Mouse (Mus musculus): Measurements from ENCODE around the gene Tle3. TPM values are rescaled to one million over a fixed set of nuclear protein-coding genes. Genes with fewer than 3 reads are reported as not detected.

The Tle3 gene
- total RNA-seq, 2 experiments from 2014 or later = 69.2 to 71.5 TPM

DNA sequence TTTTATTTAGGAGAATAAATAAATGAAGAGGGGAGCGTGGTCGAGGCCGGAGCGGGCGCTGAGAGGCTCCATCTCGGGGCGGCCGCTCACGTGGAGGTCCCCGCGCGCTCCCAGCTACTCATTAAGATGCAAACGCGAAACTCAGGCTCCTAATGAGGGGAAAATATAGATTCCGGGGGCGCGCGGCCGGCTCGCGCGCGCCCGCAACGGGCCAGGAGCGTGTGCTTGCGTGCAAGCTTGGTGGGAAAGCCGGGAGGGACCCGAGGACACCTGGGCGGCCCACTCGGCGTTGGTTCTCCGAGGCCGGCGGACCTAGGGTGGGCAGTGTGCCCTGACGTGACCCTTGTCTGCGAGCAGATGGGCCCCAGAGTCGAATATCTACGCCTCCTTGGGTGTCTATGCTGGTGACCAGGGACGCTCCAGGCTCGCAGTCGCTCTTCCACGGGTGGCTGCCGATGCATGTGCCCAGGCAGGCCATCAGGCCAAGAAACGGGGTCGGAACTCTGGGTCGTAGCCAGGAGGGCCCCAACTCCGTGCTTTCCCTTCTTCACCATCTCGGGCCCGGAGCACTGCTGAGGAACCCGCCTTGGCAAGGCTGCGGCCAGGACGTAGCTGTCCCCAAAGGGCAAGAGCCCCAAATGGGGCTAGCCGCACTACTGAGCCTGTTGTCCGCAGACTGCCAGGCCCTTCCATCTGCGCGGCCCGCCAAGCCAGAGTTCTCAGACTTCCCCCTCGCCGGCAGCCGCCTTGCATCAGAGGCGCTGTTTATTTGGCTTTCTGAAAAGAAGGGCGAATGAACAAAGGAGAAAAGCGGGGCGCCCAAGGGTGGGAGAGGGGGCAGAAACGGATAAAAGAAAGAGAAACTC, 1.0 kb upstream of the Tle3 start:
- intact Hi-C loops (cut with DNase I) = loop anchor here (1.0 to 5.0 kb wide), 8 partner anchors 92 to 324 kb away; no protein-coding TSS in a partner anchor
- no peak for TF ChIP-seq CTCF (IDR thresholded peaks at IDR 0.05)
- peak; percentile 57 to 72 for DNase-seq (ENCODE audit: extremely low spot score in 1 of 2, low spot score in 2 of 2)
- Histone ChIP-seq H3K27ac (peak overlapping the region; percentile 96), H3K4me3 (peak overlapping the region; percentile 52)

DNA sequence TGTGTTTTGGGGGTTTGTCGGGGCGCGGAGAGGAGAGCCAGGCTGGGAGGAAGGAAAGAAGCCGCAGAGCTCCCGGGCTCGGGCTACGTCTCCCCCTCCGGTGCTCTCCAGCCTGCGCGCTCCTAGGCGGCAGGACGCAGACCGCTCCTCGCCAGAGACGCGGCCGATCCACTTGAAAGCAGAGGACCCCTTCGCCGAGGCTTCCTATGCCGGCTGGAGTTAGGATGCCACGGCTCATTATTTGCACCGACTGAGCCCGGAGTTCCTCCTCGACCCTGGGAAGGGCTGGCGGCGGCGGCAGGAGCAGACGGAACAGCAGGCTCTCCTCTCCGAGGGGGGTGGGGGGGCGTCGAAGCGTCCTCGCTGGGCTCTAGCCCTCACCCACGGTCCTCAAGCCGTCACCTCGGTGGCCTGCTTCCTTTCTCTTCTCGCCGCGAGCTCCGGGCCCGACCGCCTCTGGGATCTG, 377 bp downstream of the Tle3 start:
- peak overlapping the region; percentile 96 for H3K27ac ChIP-seq
- TF ChIP-seq CTCF (IDR thresholded peaks at IDR 0.05) = no peak
- intact Hi-C loops (cut with DNase I) = loop anchor here (1.0 to 5.0 kb wide), 8 partner anchors 185 to 526 kb away; no protein-coding TSS in a partner anchor
- no peak for DNase-seq (ENCODE audit: extremely low spot score in 1 of 2, low spot score in 2 of 2)
- peak overlapping the region; percentile 91 for H3K4me3 ChIP-seq

DNA sequence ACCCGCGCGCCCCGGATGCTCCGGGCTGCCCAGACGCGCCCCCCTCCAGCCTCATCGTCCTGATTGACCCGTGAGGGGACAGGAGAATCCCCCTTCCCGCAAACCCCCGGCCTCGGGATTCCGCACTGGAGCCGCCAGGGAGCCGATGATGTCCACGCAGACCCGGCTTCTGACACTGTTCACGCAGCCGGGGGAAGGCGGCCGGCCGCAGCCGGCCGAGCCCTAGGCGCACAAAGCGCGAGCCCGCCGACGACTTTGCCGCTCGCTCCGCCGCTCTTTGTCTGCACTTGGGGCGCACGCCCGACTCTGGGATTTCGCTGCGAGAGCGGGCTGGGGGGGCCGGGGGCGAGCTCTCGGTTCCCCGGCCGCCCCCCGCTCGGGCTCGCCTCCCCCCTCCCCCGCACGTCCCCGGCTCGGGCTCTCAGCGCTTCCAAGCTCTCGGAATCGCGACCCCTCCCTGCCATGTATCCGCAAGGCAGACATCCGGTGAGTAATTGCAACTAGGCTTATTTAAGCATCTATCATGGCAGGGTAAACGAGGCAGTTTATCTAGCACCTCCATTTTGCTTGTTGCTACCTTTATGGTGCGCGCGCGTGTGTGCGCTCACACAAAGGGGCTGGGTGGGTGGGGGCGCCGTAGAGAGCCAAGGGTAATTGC, 939 bp downstream of the Tle3 start:
- peak; percentile 3 for TF ChIP-seq CTCF (IDR thresholded peaks at IDR 0.05)
- intact Hi-C loops (cut with DNase I) = loop anchor here (1.0 to 5.0 kb wide), 9 partner anchors 32 to 526 kb away; no protein-coding TSS in a partner anchor
- H3K27ac ChIP-seq = peak overlapping the region; percentile 96
- peak overlapping the region; percentile 91 for H3K4me3 ChIP-seq
- peak; percentile 43 to 45 for DNase-seq (ENCODE audit: extremely low spot score in 1 of 2, low spot score in 2 of 2)

DNA sequence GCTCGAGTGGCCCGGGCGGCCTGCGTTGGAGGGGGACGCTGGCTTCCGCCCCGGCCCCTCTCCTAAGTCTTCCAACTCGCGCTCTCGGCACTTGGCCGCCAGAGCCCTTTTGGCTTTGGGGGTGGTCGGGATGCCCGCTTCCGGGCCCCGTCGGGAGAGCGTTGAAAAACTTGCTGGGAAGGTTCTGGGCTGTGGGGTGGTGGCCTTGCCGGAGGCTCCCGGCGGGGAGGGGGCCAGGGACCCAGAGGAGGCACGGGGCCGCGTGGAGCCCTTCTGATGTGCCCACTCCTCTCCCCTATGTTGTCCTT, 1.4 kb downstream of the Tle3 start:
- no peak for TF ChIP-seq CTCF (IDR thresholded peaks at IDR 0.05)
- H3K4me3 ChIP-seq = peak overlapping the region; percentile 91
- H3K27ac ChIP-seq = peak overlapping the region; percentile 96
- intact Hi-C loops (cut with DNase I) = loop anchor here (1.0 to 5.0 kb wide), 7 partner anchors 32 to 525 kb away; no protein-coding TSS in a partner anchor
- no peak for DNase-seq (ENCODE audit: extremely low spot score in 1 of 2, low spot score in 2 of 2)

DNA sequence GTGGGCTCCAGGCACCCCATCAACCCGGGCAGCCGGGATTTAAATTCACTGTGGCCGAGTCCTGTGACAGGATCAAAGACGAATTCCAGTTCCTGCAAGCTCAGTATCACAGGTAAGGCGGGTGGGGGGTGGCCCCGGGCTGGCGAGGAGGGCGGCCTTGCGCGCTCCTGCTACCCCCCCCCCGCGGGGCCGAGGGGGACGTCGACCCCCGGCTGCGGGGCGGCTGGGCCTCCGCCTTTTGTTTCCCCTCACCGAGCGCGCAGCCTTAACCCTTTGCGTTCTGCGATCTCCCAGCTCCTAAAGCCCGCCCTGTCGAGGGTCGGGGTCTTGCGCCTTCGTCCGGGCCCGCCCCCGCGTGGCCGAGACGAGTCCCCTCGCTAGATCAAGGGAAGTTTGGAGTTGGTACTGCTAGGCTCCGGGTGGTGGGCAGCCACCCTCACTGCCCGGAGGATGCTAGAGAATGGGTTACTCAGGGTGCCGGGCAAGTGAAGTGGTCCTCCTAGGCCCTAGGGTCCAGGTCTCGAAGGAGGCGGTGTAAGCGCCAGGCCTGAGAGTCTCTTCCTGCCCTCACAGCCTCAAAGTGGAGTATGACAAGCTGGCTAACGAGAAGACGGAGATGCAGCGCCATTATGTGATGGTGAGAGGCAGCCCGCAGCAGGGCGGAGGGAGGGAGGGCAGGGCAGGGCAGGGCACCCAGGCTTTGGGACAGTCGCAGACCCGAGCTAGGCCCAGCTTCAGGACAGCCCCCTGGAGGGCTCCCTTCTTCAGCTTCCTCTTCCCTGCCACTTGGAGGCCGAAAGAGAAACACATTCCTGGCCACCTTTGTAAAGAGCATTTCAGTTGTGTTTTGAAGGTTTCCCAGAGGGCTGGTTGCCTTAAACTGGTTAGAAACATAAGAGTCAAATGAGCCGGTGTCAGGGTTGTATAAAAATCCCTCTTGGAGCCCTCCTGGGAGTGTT, 2.1 kb downstream of the Tle3 start:
- DNase-seq (ENCODE audit: extremely low spot score in 1 of 2, low spot score in 2 of 2) = peak; percentile 40 to 44
- intact Hi-C loops (cut with DNase I) = loop anchor here (1.0 to 5.0 kb wide), 7 partner anchors 31 to 525 kb away; no protein-coding TSS in a partner anchor
- TF ChIP-seq CTCF (IDR thresholded peaks at IDR 0.05) = no peak; the same call in none of the 2 replicates

DNA sequence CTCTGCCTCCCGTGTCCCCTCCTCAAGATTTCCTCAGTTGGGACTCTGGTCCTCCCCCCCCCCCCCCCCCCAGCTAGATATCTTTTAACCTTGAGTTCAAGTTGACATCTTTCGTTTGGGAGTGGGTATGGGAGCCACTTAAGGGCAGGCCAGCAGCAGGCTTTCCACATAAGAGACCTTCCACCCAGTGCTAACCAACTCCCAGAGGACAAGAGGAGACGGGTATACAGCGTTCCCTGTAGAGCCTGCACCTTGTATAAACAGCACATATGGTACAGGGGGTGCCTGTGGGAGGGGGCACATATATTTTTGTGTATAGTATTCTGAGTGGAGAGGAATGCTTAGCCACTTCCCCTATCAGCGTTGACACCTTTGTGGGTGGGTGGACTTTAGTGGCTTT, 2.8 kb downstream of the Tle3 start:
- no peak for DNase-seq (ENCODE audit: extremely low spot score in 1 of 2, low spot score in 2 of 2)
- no peak overlapping the region for H3K27ac ChIP-seq
- intact Hi-C loops (cut with DNase I) = no loop called here
- no peak for TF ChIP-seq CTCF (IDR thresholded peaks at IDR 0.05)
- H3K4me3 ChIP-seq = peak overlapping the region; percentile 91

More for the DNA sequence above, 2.1 kb downstream of the Tle3 start:
- peak overlapping the region; percentile 96 for H3K27ac ChIP-seq
- H3K4me3 ChIP-seq = peak overlapping the region; percentile 91

DNA sequence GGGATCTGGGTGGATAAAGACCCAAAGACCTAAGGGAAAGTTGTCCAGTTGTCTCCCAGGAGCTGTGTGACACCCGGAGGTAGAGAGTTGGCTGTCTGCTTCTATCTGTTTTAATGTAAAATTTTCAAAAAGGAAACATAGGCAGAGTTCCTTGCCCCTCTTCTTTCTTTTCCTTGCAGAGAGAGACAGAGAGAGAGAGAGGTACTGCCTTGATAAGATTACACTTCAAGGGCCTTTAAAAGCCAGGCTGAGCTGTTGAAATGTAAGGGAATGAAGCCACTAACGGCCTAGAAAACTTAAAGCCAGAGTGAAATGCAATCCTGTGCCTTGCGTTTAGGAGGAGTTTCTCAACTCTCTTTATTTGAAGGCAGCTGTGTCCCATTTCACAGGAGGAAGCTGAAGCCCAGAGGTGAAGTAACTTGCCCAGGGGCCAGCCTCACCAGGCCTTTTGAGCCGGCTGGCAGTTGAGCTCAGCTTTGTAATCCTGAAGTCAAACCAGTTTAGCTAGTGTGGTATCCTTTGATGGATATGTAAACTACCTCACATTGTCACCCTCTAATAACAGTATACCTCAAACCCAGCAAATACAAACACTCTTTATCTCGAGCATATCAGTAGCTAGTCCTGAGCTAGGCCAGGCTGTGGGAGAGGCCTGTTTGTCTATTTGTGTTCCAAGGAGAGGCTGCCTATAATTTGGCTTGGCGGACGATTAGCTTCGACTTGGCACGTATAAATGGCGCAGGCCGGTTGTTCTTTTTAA, 3.8 kb downstream of the Tle3 start:
- 0 out of 2 replicates have a peak overlapping the region, but pooled peaks have one; percentile 3 for H3K4me3 ChIP-seq

DNA sequence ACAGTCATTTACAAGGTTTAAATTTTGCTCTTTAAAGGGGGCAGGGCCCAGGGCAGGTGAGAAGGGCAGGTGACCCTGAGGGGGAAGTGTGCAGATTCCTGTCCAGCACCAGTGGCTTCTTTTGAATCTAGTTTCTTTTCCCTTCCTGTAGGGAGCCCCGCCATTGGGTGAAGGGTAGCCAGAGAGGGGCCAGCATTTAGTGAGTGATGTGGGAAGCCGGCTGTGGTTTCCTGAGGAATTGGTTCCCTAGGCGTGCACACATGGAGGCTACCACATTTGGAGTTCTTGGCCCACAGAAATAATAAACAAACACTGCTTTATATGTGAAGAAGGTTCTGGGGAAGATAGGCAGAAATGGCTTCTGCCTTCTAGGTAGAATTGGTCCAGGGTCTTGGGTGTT, 4.5 kb downstream of the Tle3 start:
- Histone ChIP-seq H3K4me3 (no peak overlapping the region), H3K27ac (no peak overlapping the region)
- intact Hi-C loops (cut with DNase I) = no loop called here
- no peak for TF ChIP-seq CTCF (IDR thresholded peaks at IDR 0.05)
- DNase-seq (ENCODE audit: extremely low spot score in 1 of 2, low spot score in 2 of 2) = no peak

More for the DNA sequence above, 3.8 kb downstream of the Tle3 start:
- TF ChIP-seq CTCF (IDR thresholded peaks at IDR 0.05) = no peak
- H3K27ac ChIP-seq = no peak overlapping the region
- intact Hi-C loops (cut with DNase I) = no loop called here
- no peak for DNase-seq (ENCODE audit: extremely low spot score in 1 of 2, low spot score in 2 of 2)

DNA sequence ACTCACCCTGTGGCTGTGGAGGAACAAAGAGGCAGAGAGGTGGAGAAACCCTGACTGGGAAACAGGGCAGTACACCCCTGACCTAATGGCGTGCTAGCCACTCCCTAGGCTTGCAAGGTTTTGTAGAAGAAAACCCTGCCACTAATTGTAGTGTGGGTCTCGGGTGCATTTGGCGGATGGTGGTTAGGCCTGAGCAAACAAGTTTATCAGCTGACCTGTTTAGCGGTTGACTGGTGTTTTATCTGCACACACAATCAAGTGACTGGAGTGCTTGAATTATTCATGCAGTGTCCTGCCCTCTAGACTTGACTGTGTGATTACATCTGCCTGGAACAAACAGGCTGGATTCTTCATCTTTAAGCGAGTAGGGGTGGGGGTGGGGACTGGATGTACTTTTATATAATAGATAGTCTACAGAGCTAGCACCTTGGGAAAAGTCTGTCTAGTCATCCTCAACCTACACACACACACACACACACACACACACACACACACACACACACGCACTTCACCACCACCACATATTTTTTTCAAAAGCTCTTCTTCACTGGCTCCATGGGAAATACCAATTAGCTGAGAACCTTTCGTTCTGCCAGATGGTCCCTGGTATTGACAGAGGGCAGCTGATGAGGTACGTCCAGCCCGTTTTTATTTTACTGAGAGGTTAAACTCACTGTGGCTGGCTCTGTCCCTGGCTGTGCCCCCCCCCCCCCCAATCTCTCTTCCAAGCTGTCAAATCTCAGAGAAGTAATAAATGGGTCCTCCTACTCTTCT, 5.7 kb downstream of the Tle3 start:
- intact Hi-C loops (cut with DNase I) = no loop called here
- Histone ChIP-seq H3K27ac (no peak overlapping the region), H3K4me3 (no peak overlapping the region)
- DNase-seq (ENCODE audit: extremely low spot score in 1 of 2, low spot score in 2 of 2) = no peak
- TF ChIP-seq CTCF (IDR thresholded peaks at IDR 0.05) = no peak

DNA sequence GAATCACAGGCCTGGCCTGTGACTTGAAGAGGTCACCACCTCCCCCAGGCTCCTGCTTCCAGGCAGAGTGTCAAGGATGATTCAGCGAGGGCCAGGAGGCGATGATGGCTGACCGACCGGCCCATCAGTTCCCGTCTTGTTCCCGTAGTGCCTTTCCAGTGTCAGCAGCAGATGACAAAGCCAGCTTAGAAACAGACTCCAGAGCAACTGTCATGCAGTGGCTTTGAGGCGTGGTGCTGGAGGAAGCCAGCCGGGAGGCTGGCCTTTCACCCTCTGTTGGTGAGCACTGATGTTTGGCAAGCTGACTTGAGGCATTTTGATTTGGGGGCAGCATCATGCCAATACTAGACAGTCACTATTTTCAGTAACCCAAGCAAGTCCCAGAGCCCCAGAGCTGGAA, 6.3 kb downstream of the Tle3 start:
- DNase-seq (ENCODE audit: extremely low spot score in 1 of 2, low spot score in 2 of 2) = no peak
- intact Hi-C loops (cut with DNase I) = no loop called here

More for the DNA sequence above, 6.3 kb downstream of the Tle3 start:
- TF ChIP-seq CTCF (IDR thresholded peaks at IDR 0.05) = no peak
- H3K4me3 ChIP-seq = no peak overlapping the region
- H3K27ac ChIP-seq = no peak overlapping the region
